Mouse (Mus musculus): ENCODE results near the gene Hist1h1d.

GRCm38 (mm10) chr13:23524654-23525053, 28.4 kb upstream of the Hist1h1d start:
- no peak for TF ChIP-seq POLR2A (IDR thresholded peaks at IDR 0.05; ENCODE audit: borderline replicate concordance, extremely low read depth, low read depth, low read length)
- peak; percentile 91 for TF ChIP-seq CTCF (IDR thresholded peaks at IDR 0.05; ENCODE audit: insufficient read depth, low read length)

Data from lung, adult 2 months (tissue).